Comparison of ENCODE assay signal across 20 mouse cellular contexts in the genomic region with DNA sequence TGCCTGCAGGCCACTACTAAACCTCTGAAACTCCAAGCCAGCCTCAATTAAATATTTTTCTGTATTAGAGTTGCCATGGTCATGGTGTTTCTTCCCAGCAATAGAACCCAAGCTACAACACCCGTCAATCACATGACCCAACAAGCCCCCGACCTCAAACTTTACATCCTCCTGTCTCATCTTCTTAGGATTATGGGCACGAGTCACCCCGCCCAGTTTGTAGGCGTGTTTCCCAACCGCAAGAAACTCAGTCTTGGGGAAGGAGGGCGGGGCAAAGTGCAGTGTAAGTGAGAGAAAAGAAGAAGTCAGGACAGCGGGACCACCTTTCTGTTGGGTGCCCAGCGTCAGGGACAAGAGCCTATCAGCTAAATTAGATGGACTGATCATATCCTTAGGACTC. TPM values are rescaled to one million over a fixed set of nuclear protein-coding genes. Genes with fewer than 3 reads are reported as not detected.
A peak's percentile ranks its signal among the peaks of the same experiment; 100 is the strongest.
DNase-seq lines count a peak whose midpoint lies in the region; ATAC-seq lines count a peak whose summit lies in the region.
"Had no signal": no experiment of that assay in that cellular context is flagged by ENCODE, and none has a peak within 500 bp of the region (broad histone marks: within the 10 kb centered on the region; RNA-seq: fewer than 3 reads in every experiment).

No protein-coding gene starts in this region.

- no peak overlapping the region for H3K4me3 ChIP-seq in embryonic facial prominence, embryonic 10.5 days
- H3K4me3 ChIP-seq: forebrain, embryonic 12.5 days; midbrain, embryonic 12.5 days had no signal

- no peak overlapping the region for H3K27ac ChIP-seq in embryonic facial prominence, embryonic 10.5 days (replicated peaks)
- H3K27ac ChIP-seq: forebrain, embryonic 12.5 days; midbrain, embryonic 12.5 days had no signal

- DNase-seq in 416B (ENCODE audit: low read depth) = peak; percentile 76
- peak; percentile 30 for DNase-seq in CD4-positive helper T cell, adult 2 months (ENCODE audit: low read depth, low spot score)
- peak; percentile 44 for DNase-seq in naive thymus-derived CD4-positive, alpha-beta T cell, adult 2 months (ENCODE audit: low read depth)
- DNase-seq in gastrocnemius, postnatal 4 days (ENCODE audit: low spot score in 2 of 2) = no peak
- DNase-seq in lung, postnatal 10 days = no peak
- no peak for DNase-seq in embryonic facial prominence, embryonic 10.5 days (ENCODE audit: low spot score)
- DNase-seq in left cerebral cortex, postnatal 14 days (ENCODE audit: low spot score in 2 of 2) = no peak
- DNase-seq: adrenal gland, postnatal 14 days; cerebellum, adult 18-20 months; gastrocnemius, postnatal 10 days; kidney, adult 2 months; kidney, postnatal 10 days; left cerebral cortex, postnatal 4 days; lung, embryonic 14.5 days; lung, postnatal 4 days; spleen, adult 18-20 months had no signal

- peak; percentile 89 for ATAC-seq in common myeloid progenitor, adult 5-6 weeks (replicated peaks; ENCODE audit: low read depth, poor library complexity, severe bottlenecking)
- ATAC-seq: activated CD4-positive, CD25-positive, alpha-beta regulatory T cell, adult 4 months had no signal

- no peaks in the 10 kb centered on the region for H3K27me3 ChIP-seq in embryonic facial prominence, embryonic 10.5 days (replicated peaks; ENCODE audit: low read depth, poor library complexity, severe bottlenecking)
- H3K27me3 ChIP-seq: forebrain, embryonic 12.5 days; midbrain, embryonic 12.5 days had no signal

- H3K4me1 ChIP-seq in embryonic facial prominence, embryonic 10.5 days = 0 out of 2 replicates have a peak, but pooled peaks cover 6% of the 10 kb centered on the region
- H3K4me1 ChIP-seq: forebrain, embryonic 12.5 days; midbrain, embryonic 12.5 days had no signal

- no peaks in the 10 kb centered on the region for H3K9me3 ChIP-seq in embryonic facial prominence, embryonic 10.5 days
- H3K9me3 ChIP-seq: forebrain, embryonic 12.5 days; midbrain, embryonic 12.5 days had no signal

- H3K36me3 ChIP-seq in embryonic facial prominence, embryonic 10.5 days (replicated peaks) = peaks cover 81% of the 10 kb centered on the region

- intact Hi-C loops in left cerebral cortex, postnatal 14 days (cut with DNase I) = no loop called here

- 84% methylated on average over 9 of the region's 9 CpGs for WGBS in embryonic facial prominence, embryonic 10.5 days

RNA-seq across cellular contexts. Expression of a gene that starts 32.2 kb away (rescaled TPM):
- 32.5 and 35.4 TPM in 2 replicates for total RNA-seq in common myeloid progenitor, adult 5-6 weeks (2017)
- 10 to 100 TPM; 81.5 to 84.4 TPM for total RNA-seq in gastrocnemius, postnatal 4 days (2021)
- polyA plus RNA-seq in embryonic facial prominence, embryonic 10.5 days (2016; fragmentation: Nextera tagmentation; extraction: Ambion mirVana) = 5.6 and 7.0 TPM in 2 replicates
- total RNA-seq in left cerebral cortex, postnatal 14 days (2021) = 10 to 100 TPM; 52.0 to 65.9 TPM

RNA-seq across cellular contexts. Expression of a gene that starts 41.1 kb away (rescaled TPM):
- total RNA-seq in common myeloid progenitor, adult 5-6 weeks (2017) = 5.7 and 6.7 TPM in 2 replicates
- 10 to 100 TPM; 46.2 to 50.0 TPM for total RNA-seq in gastrocnemius, postnatal 4 days (2021)
- polyA plus RNA-seq in embryonic facial prominence, embryonic 10.5 days (2016; fragmentation: Nextera tagmentation; extraction: Ambion mirVana) = 92.5 and 95.1 TPM in 2 replicates
- 10 to 100 TPM; 13.8 to 13.9 TPM for total RNA-seq in left cerebral cortex, postnatal 14 days (2021)

RNA-seq across cellular contexts. Expression of a gene that starts 42.0 kb away (rescaled TPM):
- total RNA-seq in common myeloid progenitor, adult 5-6 weeks (2017) = 17.3 and 21.2 TPM in 2 replicates
- total RNA-seq in gastrocnemius, postnatal 4 days (2021) = 10 to 100 TPM; 13.5 to 15.0 TPM
- 5.2 and 6.1 TPM in 2 replicates for polyA plus RNA-seq in embryonic facial prominence, embryonic 10.5 days (2016; fragmentation: Nextera tagmentation; extraction: Ambion mirVana)
- total RNA-seq in left cerebral cortex, postnatal 14 days (2021) = 10 to 100 TPM; 49.3 to 50.8 TPM

RNA-seq across cellular contexts. Expression of a gene that starts 57.6 kb away (rescaled TPM):
- 6.1 and 6.9 TPM in 2 replicates for total RNA-seq in common myeloid progenitor, adult 5-6 weeks (2017)
- 10 to 100 TPM; 21.6 to 24.1 TPM for total RNA-seq in gastrocnemius, postnatal 4 days (2021)
- polyA plus RNA-seq in embryonic facial prominence, embryonic 10.5 days (2016; fragmentation: Nextera tagmentation; extraction: Ambion mirVana) = 29.0 and 32.0 TPM in 2 replicates
- 10 to 100 TPM; 15.8 to 16.5 TPM for total RNA-seq in left cerebral cortex, postnatal 14 days (2021)

RNA-seq across cellular contexts. Expression of a gene that starts 57.9 kb away (rescaled TPM):
- total RNA-seq in common myeloid progenitor, adult 5-6 weeks (2017) = 102 and 113 TPM in 2 replicates
- 100 to 1,000 TPM; 104 to 107 TPM for total RNA-seq in gastrocnemius, postnatal 4 days (2021)
- 124 and 142 TPM in 2 replicates for polyA plus RNA-seq in embryonic facial prominence, embryonic 10.5 days (2016; fragmentation: Nextera tagmentation; extraction: Ambion mirVana)
- 10 to 100 TPM; 45.6 to 54.2 TPM for total RNA-seq in left cerebral cortex, postnatal 14 days (2021)

Comparison
In these comparisons a context has a peak if more than half of its experiments do, and no peak if none do; other contexts are left out.
1. DNase-seq: peak in 416B (single experiment), CD4-positive helper T cell, adult 2 months (single experiment) and naive thymus-derived CD4-positive, alpha-beta T cell, adult 2 months (single experiment); none in gastrocnemius, postnatal 4 days (0 of 2), lung, postnatal 10 days (single experiment), embryonic facial prominence, embryonic 10.5 days (single experiment) and left cerebral cortex, postnatal 14 days (0 of 2).